Mouse (Mus musculus) cerebellum, adult (tissue): ENCODE measurements around the gene Gm49373.

Source experiments
- ATAC-seq: cut with Nextera tagmentation; 2 replicates; pipeline ENCODE4 v1.9.2; 2017; ENCODE audit warnings: mild to moderate bottlenecking, moderate library complexity, mixed read lengths; ENCODE audit not compliant: insufficient number of reproducible peaks, low FRiP score, low TSS enrichment

Gene Gm49373

GRCm38 (mm10) chr9:21030055-21030600 is 42.8 kb downstream of the Gm49373 start:
- no peak for ATAC-seq

DNA sequence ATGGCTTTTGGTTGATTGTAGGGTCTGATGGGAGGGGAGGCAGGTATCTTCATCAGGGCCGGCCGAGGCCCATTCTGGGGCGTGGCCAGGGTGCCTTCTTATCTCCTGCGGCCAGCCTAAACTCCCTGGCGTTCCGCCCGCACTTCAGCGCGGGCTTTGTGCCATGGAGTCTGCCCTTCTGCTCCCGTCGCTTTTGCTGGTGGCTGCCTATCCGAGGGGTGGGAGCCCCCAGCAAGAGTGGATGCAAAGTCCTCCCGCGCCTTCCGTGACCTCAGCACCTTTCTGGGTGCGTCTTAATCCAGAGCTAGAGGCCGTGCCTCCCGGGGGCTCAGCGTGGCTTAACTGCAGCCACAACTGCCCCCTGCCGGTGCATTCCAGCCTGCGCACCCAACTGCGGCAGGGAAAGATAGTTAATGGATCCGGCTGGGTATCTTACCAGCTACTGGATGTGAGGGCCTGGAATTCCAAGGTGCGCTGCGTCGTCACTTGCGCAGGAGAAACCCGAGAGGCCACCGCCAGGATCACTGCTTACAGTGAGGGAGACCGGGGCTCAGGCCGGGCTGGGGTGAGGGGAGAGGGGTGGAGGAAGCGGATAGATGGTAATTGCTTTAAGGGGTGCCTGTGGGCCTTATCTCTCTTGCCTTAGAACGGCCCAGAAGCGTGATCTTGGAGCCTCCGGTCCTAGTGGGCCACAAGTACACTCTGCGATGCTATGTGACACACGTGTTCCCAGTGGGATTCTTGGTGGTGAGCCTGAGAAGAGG is 43.4 kb downstream of the Gm49373 start, which contains the start of gene Icam4:
TSS of gene Icam4 (plus strand) at position 83 of the 764 bp plus-strand sequence.
- no peak for ATAC-seq

DNA sequence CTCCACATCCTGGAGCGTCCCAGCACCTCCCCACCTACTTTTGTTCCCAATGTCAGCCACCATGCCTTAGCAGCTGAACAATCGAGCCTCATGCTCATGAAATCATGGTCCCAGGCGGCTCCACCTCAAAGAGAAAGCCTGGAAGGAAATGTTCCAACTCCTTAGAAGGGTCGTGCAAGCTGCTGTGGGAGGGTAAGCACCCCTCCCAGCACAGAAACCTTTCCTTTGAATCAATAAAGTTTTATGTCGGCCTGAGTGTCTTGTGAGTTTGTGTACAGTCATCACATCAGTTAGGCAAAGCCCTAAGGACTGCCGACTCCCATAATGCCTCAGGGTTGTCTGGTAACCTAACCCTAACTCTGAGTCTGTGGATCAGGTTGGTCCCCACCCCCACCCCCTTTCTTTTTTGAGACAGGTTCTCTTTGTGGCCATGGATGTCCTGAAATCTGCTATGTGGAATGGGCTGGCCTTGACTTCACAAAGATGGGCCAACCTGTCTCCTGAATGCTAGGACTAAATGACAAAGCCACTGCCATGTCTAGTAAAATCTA is 44.3 kb downstream of the Gm49373 start:
- no peak for ATAC-seq

DNA sequence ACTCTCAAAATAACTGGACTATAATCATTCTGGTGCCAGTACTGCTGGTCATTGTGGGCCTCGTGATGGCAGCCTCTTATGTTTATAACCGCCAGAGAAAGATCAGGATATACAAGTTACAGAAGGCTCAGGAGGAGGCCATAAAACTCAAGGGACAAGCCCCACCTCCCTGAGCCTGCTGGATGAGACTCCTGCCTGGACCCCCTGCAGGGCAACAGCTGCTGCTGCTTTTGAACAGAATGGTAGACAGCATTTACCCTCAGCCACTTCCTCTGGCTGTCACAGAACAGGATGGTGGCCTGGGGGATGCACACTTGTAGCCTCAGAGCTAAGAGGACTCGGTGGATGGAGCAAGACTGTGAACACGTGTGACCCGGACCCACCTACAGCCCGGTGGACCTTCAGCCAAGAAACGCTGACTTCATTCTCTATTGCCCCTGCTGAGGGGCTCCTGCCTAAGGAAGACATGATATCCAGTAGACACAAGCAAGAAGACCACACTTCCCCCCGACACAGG is 45.1 kb downstream of the Gm49373 start:
- ATAC-seq, result no peak

DNA sequence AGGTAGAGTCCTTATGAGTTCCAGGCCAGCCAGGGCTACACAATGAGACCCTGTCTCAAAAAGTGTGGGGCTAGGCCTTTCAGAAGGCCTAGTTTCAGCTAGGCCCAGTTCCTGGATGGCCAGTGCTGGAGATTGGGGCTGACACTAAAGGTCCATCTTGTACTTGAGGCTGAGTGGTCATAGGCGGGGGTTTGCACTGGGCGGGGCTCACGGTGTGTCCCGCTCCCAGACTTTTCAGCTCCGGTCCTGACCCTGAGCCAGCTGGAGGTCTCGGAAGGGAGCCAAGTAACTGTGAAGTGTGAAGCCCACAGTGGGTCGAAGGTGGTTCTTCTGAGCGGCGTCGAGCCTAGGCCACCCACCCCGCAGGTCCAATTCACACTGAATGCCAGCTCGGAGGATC is 46.0 kb downstream of the Gm49373 start:
- ATAC-seq, result no peak

GRCm38 (mm10) chr9:21025258-21025810 is 47.6 kb downstream of the Gm49373 start:
- no peak for ATAC-seq

- ATAC-seq, result no peak
Observed at GRCm38 (mm10) chr9:21022726-21023125, 50.2 kb downstream of the Gm49373 start.

DNA sequence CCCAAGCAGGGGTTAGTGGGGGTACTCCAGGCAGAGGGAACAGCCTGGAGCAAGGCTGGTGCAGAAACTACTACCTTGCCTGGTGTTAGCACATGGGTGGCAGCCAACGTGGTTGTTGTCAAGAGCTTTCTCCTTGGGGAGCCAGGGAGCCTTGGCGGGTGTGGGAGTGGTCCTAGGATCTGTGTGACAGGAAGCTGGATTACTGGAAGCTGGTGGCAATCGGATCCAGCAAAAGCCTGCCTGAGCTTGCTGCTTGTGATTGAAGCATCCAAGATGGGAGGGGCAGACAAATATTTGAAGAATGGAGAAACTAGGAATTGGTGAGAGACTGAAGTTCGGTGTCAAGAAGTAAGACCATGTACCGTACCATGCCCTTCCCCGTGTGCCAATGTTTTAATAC is 50.6 kb downstream of the Gm49373 start:
- no peak for ATAC-seq

GRCm38 (mm10) chr9:21021363-21021762 is 51.5 kb downstream of the Gm49373 start:
- ATAC-seq, result no peak

DNA sequence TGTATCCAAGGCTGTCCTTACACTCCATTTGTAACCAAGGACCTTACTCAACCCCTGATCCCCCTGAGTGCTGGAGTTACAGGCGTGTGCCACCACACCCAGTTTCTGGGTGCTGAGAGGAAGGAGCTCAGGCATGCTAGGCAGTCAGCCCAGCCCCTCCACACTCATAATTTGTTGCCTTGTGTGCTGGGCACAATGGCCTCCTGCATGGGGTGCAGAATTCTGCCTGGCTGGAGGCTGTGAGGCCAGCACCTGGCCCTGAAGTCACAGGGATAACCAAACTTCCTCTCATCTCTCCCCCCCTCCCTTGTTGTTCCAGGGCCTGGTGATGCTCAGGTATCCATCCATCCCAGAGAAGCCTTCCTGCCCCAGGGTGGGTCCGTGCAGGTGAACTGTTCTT is 54.3 kb downstream of the Gm49373 start:
- ATAC-seq, result no peak

- no peak for ATAC-seq
Observed at GRCm38 (mm10) chr9:21017177-21017575, 55.7 kb downstream of the Gm49373 start.

DNA sequence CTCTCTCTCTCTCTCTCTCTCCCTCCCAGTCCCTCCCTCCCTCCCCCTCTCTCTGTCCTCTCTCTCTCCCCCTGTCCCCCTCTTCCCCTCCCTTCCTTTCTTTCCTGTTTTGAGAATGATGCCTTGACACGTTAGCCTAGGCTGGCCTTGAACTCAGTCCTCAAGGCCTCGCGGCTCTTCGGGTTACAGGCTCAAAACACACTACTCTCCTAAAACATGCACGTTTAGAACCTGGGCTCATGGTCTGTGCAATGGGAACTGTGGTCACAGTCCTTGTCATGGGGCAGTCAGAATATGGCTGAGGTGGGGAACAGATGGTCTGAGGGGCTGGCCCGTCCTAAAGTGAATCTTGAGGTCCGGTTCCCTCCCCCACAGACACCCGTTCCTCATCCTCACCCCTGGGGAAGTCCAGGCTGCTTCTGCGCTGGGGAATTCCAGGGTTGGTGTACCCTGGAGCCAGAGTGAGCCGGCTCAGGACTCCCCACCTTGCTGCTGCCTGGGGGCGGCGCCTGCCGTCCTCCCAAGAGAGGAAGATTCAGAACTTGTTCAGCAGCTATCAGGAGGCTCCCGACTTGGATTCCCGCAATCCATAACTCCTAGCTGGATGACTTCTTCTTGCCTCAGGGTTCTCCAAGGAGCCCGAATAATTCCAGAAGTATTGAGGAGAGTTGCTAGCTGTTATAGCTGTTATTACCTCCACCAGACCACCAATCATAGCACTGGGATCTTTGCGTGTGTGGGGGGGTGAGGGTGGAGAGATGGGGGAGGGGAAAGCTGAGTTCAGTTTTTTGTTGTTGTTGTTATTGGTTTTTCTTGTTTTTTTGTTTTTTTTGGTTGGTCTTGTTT is 56.3 kb downstream of the Gm49373 start:
- ATAC-seq, result no peak

GRCm38 (mm10) chr9:21015571-21016130 is 57.2 kb downstream of the Gm49373 start, which contains the start of gene Icam1:
Gene Icam1, plus strand, starts transcription at chr9:21015985.
- ATAC-seq, result no peak

DNA sequence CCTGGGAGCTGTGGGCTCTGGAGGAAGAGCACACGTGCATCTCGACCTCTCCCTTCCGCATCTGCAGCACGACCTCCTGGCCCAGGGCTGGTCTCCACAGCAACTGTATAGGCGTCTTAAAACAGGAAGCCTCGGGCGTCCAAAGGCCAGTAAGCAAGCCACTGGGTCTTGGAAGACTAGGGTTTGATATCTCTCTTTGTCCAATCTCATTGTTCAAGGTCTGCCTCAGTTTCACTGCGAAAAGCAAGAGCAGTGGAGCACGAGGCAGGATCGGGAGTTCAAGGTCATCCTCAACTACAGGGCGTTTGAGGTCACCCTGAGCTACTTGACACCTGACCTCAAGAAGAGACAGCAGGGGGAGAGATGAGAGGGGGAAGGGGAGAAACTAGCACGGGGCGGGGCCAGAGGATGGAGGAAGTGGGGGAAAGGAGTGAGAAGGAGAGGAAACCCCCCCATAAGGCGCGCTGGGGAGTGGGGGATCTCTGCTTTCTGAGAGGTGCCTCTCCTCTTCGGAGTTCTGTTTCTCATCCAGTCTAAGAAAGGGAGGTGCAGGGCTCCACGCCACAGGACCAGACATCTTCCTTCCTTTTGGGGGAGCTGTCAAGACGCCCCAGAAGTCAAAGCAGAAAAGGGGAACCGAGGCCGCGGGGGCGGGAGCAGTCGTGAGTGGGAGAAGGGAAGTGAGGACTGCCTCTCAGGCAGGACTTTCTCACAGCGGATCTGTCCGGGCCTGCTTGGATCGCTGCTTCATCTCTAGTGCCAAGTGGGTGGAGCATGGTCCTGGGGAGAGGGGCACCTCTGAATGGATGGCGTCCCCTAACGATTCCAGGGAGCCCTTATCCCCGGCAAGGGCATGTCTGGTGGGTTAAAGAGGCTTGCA is 58.0 kb downstream of the Gm49373 start:
- no peak for ATAC-seq
